Mouse (Mus musculus) large intestine, adult 2 months (tissue): ENCODE results near the gene Rrp7a. TPM values are rescaled to one million over a fixed set of nuclear protein-coding genes. Genes with fewer than 3 reads are reported as not detected.

Source experiments
- DNase-seq: peaks from one replicate; pipeline ENCODE4 v3.0.0-alpha.2; 2012; ENCODE audit warnings: low read depth, low spot score
- WGBS: fragments of 180-500 bp; shearing (Covaris S2); methylation state at CpG from one replicate; pipeline ENCODE4 v1.1.7; 2018; 5-methylcytosine and 5-hydroxymethylcytosine counted together
- polyA plus RNA-seq: library from polyadenylated mRNA; depleted of rRNA; stranded (reverse); fragments of >200 nt; gene quantifications from 2 replicates; pipeline ENCODE4 v1.2.3, GENCODE M21; 2012

Gene Rrp7a
- polyA plus RNA-seq, 1 experiment: 109 TPM

- 4% methylated on average over 40 of the region's 43 CpGs for WGBS
Observed at GRCm38 (mm10) chr15:83121709-83122565, 664 bp downstream of the Rrp7a start.

GRCm38 (mm10) chr15:83118360-83118759, 4.2 kb downstream of the Rrp7a start:
- 33% methylated on average over 7 of the region's 7 CpGs for WGBS
- no peak for DNase-seq

More at GRCm38 (mm10) chr15:83121709-83122565, 664 bp downstream of the Rrp7a start:
- DNase-seq: no peak

- WGBS: 81% methylated on average over 6 of the region's 6 CpGs
- DNase-seq: no peak
Observed at GRCm38 (mm10) chr15:83115071-83115470, 7.5 kb downstream of the Rrp7a start.

- 85% methylated on average over 9 of the region's 9 CpGs for WGBS
- DNase-seq: no peak
Observed at GRCm38 (mm10) chr15:83114106-83114505, 8.5 kb downstream of the Rrp7a start.

- 17% methylated on average over 11 of the region's 11 CpGs for WGBS
Observed at GRCm38 (mm10) chr15:83112898-83113297, 9.7 kb downstream of the Rrp7a start.

GRCm38 (mm10) chr15:83111874-83112273, 10.7 kb downstream of the Rrp7a start:
- WGBS: 89% methylated on average over 7 of the region's 7 CpGs
- no peak for DNase-seq

More at GRCm38 (mm10) chr15:83112898-83113297, 9.7 kb downstream of the Rrp7a start:
- DNase-seq: no peak

- DNase-seq: no peak
- 64% methylated on average over 6 of the region's 6 CpGs for WGBS
Observed at GRCm38 (mm10) chr15:83111290-83111689, 11.3 kb downstream of the Rrp7a start.

- no peak for DNase-seq
- WGBS: 95% methylated on average over 6 of the region's 6 CpGs
Observed at GRCm38 (mm10) chr15:83107814-83108213, 14.8 kb downstream of the Rrp7a start.

- DNase-seq: no peak
- WGBS: 24% methylated on average over 6 of the region's 6 CpGs
Observed at GRCm38 (mm10) chr15:83106426-83106825, 16.2 kb downstream of the Rrp7a start.

GRCm38 (mm10) chr15:83103111-83103510, 19.5 kb downstream of the Rrp7a start:
- DNase-seq: no peak
- 65% methylated on average over 1 of the region's 1 CpGs for WGBS

GRCm38 (mm10) chr15:83100332-83100662, 22.3 kb downstream of the Rrp7a start:
- DNase-seq: no peak
- WGBS: under 1% methylated on average over 8 of the region's 8 CpGs

- WGBS: 4% methylated on average over 31 of the region's 31 CpGs
- DNase-seq: peak; percentile 86
Observed at GRCm38 (mm10) chr15:83099533-83100331, 22.9 kb downstream of the Rrp7a start.

- 44% methylated on average over 2 of the region's 2 CpGs for WGBS
- DNase-seq: no peak
Observed at GRCm38 (mm10) chr15:83095950-83096349, 26.7 kb downstream of the Rrp7a start.

- no peak for DNase-seq
- whole genome bisulfite sequencing: 76% methylated on average over 2 of the region's 2 CpGs
Observed at GRCm38 (mm10) chr15:83093687-83094086, 28.9 kb downstream of the Rrp7a start.

- peak; percentile 80 for DNase-seq
- 14% methylated on average over 3 of the region's 3 CpGs for WGBS
Observed at GRCm38 (mm10) chr15:83090874-83091273, 31.7 kb downstream of the Rrp7a start.

- 62% methylated on average over 7 of the region's 7 CpGs for WGBS
- DNase-seq: no peak
Observed at GRCm38 (mm10) chr15:83089429-83089605, 33.3 kb downstream of the Rrp7a start, which contains the start of gene Serhl. Gene Serhl, plus strand, starts transcription at chr15:83089506.

GRCm38 (mm10) chr15:83088495-83089428, 33.8 kb downstream of the Rrp7a start:
- no peak for DNase-seq

GRCm38 (mm10) chr15:83086636-83087328, 35.8 kb downstream of the Rrp7a start:
- 88% methylated on average over 13 of the region's 13 CpGs for WGBS
- DNase-seq: no peak

More at GRCm38 (mm10) chr15:83088495-83089428, 33.8 kb downstream of the Rrp7a start:
- 40% methylated on average over 27 of the region's 27 CpGs for WGBS

- 31% methylated on average over 7 of the region's 7 CpGs for WGBS
- DNase-seq: no peak
Observed at GRCm38 (mm10) chr15:83085901-83086300, 36.7 kb downstream of the Rrp7a start.
